Mouse (Mus musculus): Measurements from ENCODE around the gene Copz2.

- no peak for TF ChIP-seq POLR2A (IDR thresholded peaks at IDR 0.05; ENCODE audit: borderline replicate concordance, extremely low read depth, insufficient read depth, insufficient read length, poor library complexity, severe bottlenecking)
- no peak for TF ChIP-seq CTCF (IDR thresholded peaks at IDR 0.05; ENCODE audit: borderline replicate concordance, extremely low read depth, insufficient read depth, insufficient read length)
These were observed 53.3 kb downstream of the Copz2 start for GRCm38 (mm10) chr11:96902639-96903635.

Measured in brain, embryonic 14.5 days (tissue).